Mouse (Mus musculus) brain, embryonic 14.5 days (tissue): ENCODE measurements at regions not wholly inside any gene's neighbourhood (a gene's known extent, or its start where the extent isn't known, plus 50 kb on each side); places are given as distances from the start of the nearest gene placed in this dataset.

Experiments
- DNase-seq: peaks from one replicate; pipeline ENCODE4 v3.0.0-alpha.2; 2011; ENCODE audit warnings: low read depth
- CTCF ChIP-seq: fragments of 200-500 bp; IDR thresholded peaks from 2 replicates; pipeline ENCODE4 v1.5.1; 2012; ENCODE audit warnings: inconsistent platforms, mild to moderate bottlenecking, moderate library complexity, borderline replicate concordance; ENCODE audit not compliant: insufficient read depth, insufficient read length; ENCODE audit errors: extremely low read depth
- POLR2A ChIP-seq: fragments of 200-500 bp; IDR thresholded peaks from 2 replicates; pipeline ENCODE4 v1.6.1; 2012; ENCODE audit warnings: mild to moderate bottlenecking, inconsistent platforms, borderline replicate concordance; ENCODE audit not compliant: poor library complexity, insufficient read depth, insufficient read length, severe bottlenecking; ENCODE audit errors: extremely low read depth

- DNase-seq, result no peak
- TF ChIP-seq CTCF (no peak), POLR2A (no peak)
Observed at GRCm38 (mm10) chr8:26828311-26828909, 148.7 kb upstream of the Zfp703 start.

- no peak for DNase-seq
- TF ChIP-seq POLR2A (no peak), CTCF (no peak)
Observed at GRCm38 (mm10) chr8:26829313-26829712, 147.8 kb upstream of the Zfp703 start.

GRCm38 (mm10) chr8:26831148-26831547 lies 146.0 kb upstream of the Zfp703 start:
- TF ChIP-seq CTCF, result peak; percentile 34; the same call in 1 of the 2 replicates
- TF ChIP-seq POLR2A, result no peak
- DNase-seq, result no peak

GRCm38 (mm10) chr8:26831790-26832189 lies 145.3 kb upstream of the Zfp703 start:
- DNase-seq, result no peak
- no peak for TF ChIP-seq POLR2A
- TF ChIP-seq CTCF, result no peak

- DNase-seq, result no peak
- TF ChIP-seq CTCF, result no peak
- no peak for TF ChIP-seq POLR2A
Observed at GRCm38 (mm10) chr8:26832546-26832945, 144.6 kb upstream of the Zfp703 start.

GRCm38 (mm10) chr8:26833297-26833696 lies 143.8 kb upstream of the Zfp703 start:
- TF ChIP-seq CTCF (no peak), POLR2A (no peak)
- peak; percentile 94 for DNase-seq

- DNase-seq, result no peak
- TF ChIP-seq CTCF (no peak), POLR2A (no peak)
Observed at GRCm38 (mm10) chr8:26833784-26834183, 143.3 kb upstream of the Zfp703 start.

GRCm38 (mm10) chr8:26834604-26835003 lies 142.5 kb upstream of the Zfp703 start:
- TF ChIP-seq CTCF (no peak), POLR2A (no peak)
- DNase-seq, result no peak

- TF ChIP-seq POLR2A, result no peak
- no peak for TF ChIP-seq CTCF
- no peak for DNase-seq
Observed at GRCm38 (mm10) chr8:26835076-26835475, 142.0 kb upstream of the Zfp703 start.

- DNase-seq, result no peak
- TF ChIP-seq POLR2A, result no peak
Observed at GRCm38 (mm10) chr8:26835616-26836015, 141.5 kb upstream of the Zfp703 start.

GRCm38 (mm10) chr8:26836552-26836951 lies 140.6 kb upstream of the Zfp703 start:
- TF ChIP-seq CTCF (no peak), POLR2A (no peak)
- no peak for DNase-seq

GRCm38 (mm10) chr8:26840286-26840685 lies 136.8 kb upstream of the Zfp703 start:
- DNase-seq, result no peak
- TF ChIP-seq POLR2A (no peak), CTCF (no peak)

- DNase-seq, result peak; percentile 42
Observed at GRCm38 (mm10) chr8:26840745-26841680, 136.1 kb upstream of the Zfp703 start.

More at GRCm38 (mm10) chr8:26840745-26841680, 136.1 kb upstream of the Zfp703 start:
- TF ChIP-seq CTCF (no peak), POLR2A (no peak)
